Comparison of ENCODE assay signal across 13 mouse cellular contexts in the genomic region with DNA sequence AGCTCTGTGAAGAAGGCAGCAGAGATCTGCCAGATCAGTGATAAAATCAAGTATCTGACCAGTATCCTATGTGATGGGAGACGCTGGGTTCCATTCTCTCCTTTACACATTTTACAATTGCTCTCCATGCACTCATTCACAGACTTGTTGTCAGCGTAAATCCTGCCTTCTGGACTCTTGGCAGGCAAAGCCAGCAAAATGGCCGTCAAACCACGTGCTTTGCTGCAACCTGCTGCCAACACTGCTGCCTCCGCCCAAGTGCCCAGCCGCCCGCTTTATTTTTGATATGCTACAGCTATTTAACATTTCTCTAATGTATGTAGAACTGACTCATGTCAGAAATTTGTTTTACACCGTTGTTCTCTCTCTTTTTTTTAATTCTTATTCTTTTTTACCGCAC. TPM values are rescaled to one million over a fixed set of nuclear protein-coding genes. Genes with fewer than 3 reads are reported as not detected.
DNase-seq lines count a peak whose midpoint lies in the region; ATAC-seq lines count a peak whose summit lies in the region.
"Had no signal": no experiment of that assay in that cellular context is flagged by ENCODE, and none has a peak within 500 bp of the region (broad histone marks: within the 10 kb centered on the region; RNA-seq: fewer than 3 reads in every experiment).

No protein-coding gene starts in this region.

- H3K27me3 ChIP-seq in forebrain, embryonic 13.5 days = no peaks in the 10 kb centered on the region
- no peaks in the 10 kb centered on the region for H3K27me3 ChIP-seq in forebrain, embryonic 10.5 days (ENCODE audit: poor library complexity, severe bottlenecking)
- H3K27me3 ChIP-seq: lung, embryonic 15.5 days; midbrain, embryonic 15.5 days had no signal

- H3K4me2 ChIP-seq in forebrain, embryonic 13.5 days = no peak overlapping the region
- H3K4me2 ChIP-seq: lung, embryonic 15.5 days; midbrain, embryonic 15.5 days had no signal

- peak; percentile 78 for ATAC-seq in forebrain, embryonic 13.5 days
- no peak for ATAC-seq in CD4-positive, CD25-positive, alpha-beta regulatory T cell, adult 4 months
- ATAC-seq: midbrain, embryonic 15.5 days had no signal

- H3K9ac ChIP-seq in forebrain, embryonic 13.5 days = no peak overlapping the region
- H3K9ac ChIP-seq: lung, embryonic 15.5 days; midbrain, embryonic 15.5 days had no signal

- 0 out of 2 replicates have a peak, but pooled peaks cover 5% of the 10 kb centered on the region for H3K9me3 ChIP-seq in forebrain, embryonic 13.5 days (replicated peaks)
- peaks cover 11% of the 10 kb centered on the region for H3K9me3 ChIP-seq in forebrain, embryonic 10.5 days
- H3K9me3 ChIP-seq: lung, embryonic 15.5 days; midbrain, embryonic 15.5 days had no signal

- intact Hi-C loops in left cerebral cortex, postnatal 36 days (cut with DNase I) = loop anchor here (10.0 kb wide), 1 partner anchor 116 kb away; no protein-coding TSS in a partner anchor
- intact Hi-C loops in gastrocnemius, postnatal 14 days (cut with DNase I; ENCODE audit: low total_unique reads) = no loop called here

- H3K4me3 ChIP-seq in forebrain, embryonic 13.5 days = no peak overlapping the region
- H3K4me3 ChIP-seq in forebrain, embryonic 10.5 days = no peak overlapping the region
- H3K4me3 ChIP-seq: gastrocnemius, adult 2 months; limb, embryonic 10.5 days; lung, embryonic 15.5 days; midbrain, embryonic 15.5 days had no signal

- DNase-seq in forebrain, embryonic 10.5 days (ENCODE audit: extremely low spot score, low spot score) = no peak
- peak; percentile 7 for DNase-seq in cerebellum, adult 9-11 months
- DNase-seq in layer of hippocampus, adult 18-20 months (ENCODE audit: low spot score in 2 of 2) = peak; percentile 61 to 75
- peak; percentile 65 to 73 for DNase-seq in left cerebral cortex, postnatal 36 days (ENCODE audit: low spot score in 2 of 2)
- DNase-seq in gastrocnemius, postnatal 14 days = no peak
- DNase-seq in adrenal gland, postnatal 14 days = no peak
- DNase-seq: gastrocnemius, adult 2 months had no signal

- 84% methylated on average over 9 of the region's 9 CpGs for WGBS in forebrain, embryonic 13.5 days
- 95% methylated on average over 9 of the region's 9 CpGs for WGBS in forebrain, embryonic 10.5 days

- H3K27ac ChIP-seq in forebrain, embryonic 13.5 days = no peak overlapping the region
- H3K27ac ChIP-seq in forebrain, embryonic 10.5 days = no peak overlapping the region
- H3K27ac ChIP-seq: gastrocnemius, adult 2 months; limb, embryonic 10.5 days; lung, embryonic 15.5 days; midbrain, embryonic 15.5 days had no signal

- H3K4me1 ChIP-seq in forebrain, embryonic 13.5 days = no peaks in the 10 kb centered on the region
- H3K4me1 ChIP-seq in forebrain, embryonic 10.5 days = no peaks in the 10 kb centered on the region
- H3K4me1 ChIP-seq: limb, embryonic 10.5 days; lung, embryonic 15.5 days; midbrain, embryonic 15.5 days had no signal

- no peaks in the 10 kb centered on the region for H3K36me3 ChIP-seq in forebrain, embryonic 13.5 days (ENCODE audit: poor library complexity, severe bottlenecking)
- H3K36me3 ChIP-seq in forebrain, embryonic 10.5 days (replicated peaks) = peaks cover 20% of the 10 kb centered on the region
- H3K36me3 ChIP-seq: midbrain, embryonic 15.5 days had no signal

RNA-seq across cellular contexts. Expression of a gene that starts 59.6 kb away (rescaled TPM):
- 3.6 and 3.7 TPM in 2 replicates for polyA plus RNA-seq in forebrain, embryonic 13.5 days (2015; fragmentation: Nextera tagmentation; extraction: Ambion mirVana)
- 3.0 and 3.7 TPM in 2 replicates for polyA plus RNA-seq in forebrain, embryonic 10.5 days (2016; fragmentation: Nextera tagmentation; extraction: Ambion mirVana)
- total RNA-seq in layer of hippocampus, adult 18-20 months (2021) = 10 to 100 TPM; 17.6 to 17.7 TPM
- 10 to 100 TPM in 1 of 2 experiments, 1 to 10 TPM in 1; 10.0 to 17.3 TPM for total RNA-seq in left cerebral cortex, postnatal 36 days (2021)
- total RNA-seq in gastrocnemius, postnatal 14 days (2021) = 1 to 10 TPM; 6.1 to 8.3 TPM
- under 1 TPM; 0.08 to 0.11 TPM for polyA plus RNA-seq in CD4-positive, CD25-positive, alpha-beta regulatory T cell, adult 4 months (2017; shearing (Covaris generic))
- 27.9 and 31.4 TPM in 2 replicates for total RNA-seq in adrenal gland, postnatal 14 days (2021)
- total RNA-seq: MEL had no signal

Comparison
In these comparisons a context has a peak if more than half of its experiments do, and no peak if none do; other contexts are left out.
1. DNase-seq: peak in cerebellum, adult 9-11 months (single experiment), layer of hippocampus, adult 18-20 months (2 of 2) and left cerebral cortex, postnatal 36 days (2 of 2); none in forebrain, embryonic 10.5 days (single experiment), gastrocnemius, postnatal 14 days (single experiment) and adrenal gland, postnatal 14 days (single experiment).